Mouse (Mus musculus) CD4-positive, CD25-positive, alpha-beta regulatory T cell (primary cell): Measurements from ENCODE around the gene Ccnf. TPM values are rescaled to one million over a fixed set of nuclear protein-coding genes. Genes with fewer than 3 reads are reported as not detected.

ENCODE experiments used
- polyA plus RNA-seq: library from polyadenylated mRNA; unstranded; fragments of 100-300 nt; shearing (Covaris generic); gene quantifications from one replicate; pipeline ENCODE4 v1.2.1, GENCODE M21; 2017

Gene Ccnf
- 2.6 TPM for polyA plus RNA-seq

GRCm38 (mm10) chr17:24251320-24252069 lies at the start of gene Ccnf:
Gene Ccnf, minus strand, starts transcription at chr17:24251484.

GRCm38 (mm10) chr17:24220435-24221411 lies 30.6 kb downstream of the Ccnf start, which contains the start of gene Tedc2:
Gene Tedc2, minus strand, starts transcription at chr17:24220851.

DNA sequence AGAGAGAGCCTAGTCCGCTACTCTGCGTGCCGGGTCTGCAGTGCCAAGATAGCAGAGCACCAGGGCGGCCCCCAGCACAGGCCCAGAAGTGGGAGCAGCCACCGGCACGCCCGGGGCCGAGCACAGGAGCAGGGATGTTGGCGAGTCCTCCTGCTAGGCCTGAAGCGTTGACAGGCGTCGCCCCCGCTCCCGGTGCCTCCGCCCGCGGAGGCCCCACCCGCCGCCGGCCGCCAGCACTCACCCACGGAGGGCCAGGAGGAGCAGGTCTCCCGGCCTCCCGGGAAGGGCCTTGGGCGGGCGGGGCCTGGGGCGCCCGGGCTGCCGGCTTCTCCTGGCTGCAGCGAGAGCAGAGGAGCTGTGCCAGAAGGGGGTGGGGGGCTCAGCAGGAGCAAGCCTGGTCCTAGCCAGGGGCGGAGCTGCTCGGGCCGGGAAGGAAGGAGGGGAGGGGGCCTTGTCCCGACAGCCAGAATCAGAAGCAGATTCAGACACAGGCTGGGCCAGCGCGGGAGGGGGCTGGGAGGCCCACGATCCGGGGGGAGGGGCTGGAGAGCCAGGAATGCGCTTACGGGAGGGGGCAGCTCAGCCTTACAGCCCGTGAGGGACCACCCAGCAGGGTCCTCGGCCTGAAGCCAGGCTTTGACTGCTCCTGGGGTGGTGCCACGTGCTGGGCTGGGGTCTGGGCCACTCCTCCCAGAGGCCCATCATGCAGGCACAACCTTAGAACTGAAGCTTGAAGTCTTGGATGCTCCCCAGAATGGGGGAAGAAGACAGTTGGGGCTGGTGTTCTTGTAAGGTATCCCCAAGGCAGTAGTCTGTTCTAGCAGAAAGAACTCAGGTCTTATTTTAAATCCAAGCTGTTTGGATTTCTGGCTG lies 42.0 kb downstream of the Ccnf start, which contains the start of gene Ntn3:
Ntn3 (minus strand) TSS at position 489 of the 873 bp plus-strand sequence.

GRCm38 (mm10) chr17:24205284-24205888 lies 45.9 kb downstream of the Ccnf start, which contains the start of gene Tbc1d24:
Gene Tbc1d24, minus strand, starts transcription at chr17:24205562.

Other genes with a start within 250 kb of the Ccnf start
- 0.42 TPM for gene Prss27, start 213.3 kb downstream of the Ccnf start, polyA plus RNA-seq
- 27.8 TPM for gene Kctd5, start 178.0 kb downstream of the Ccnf start, polyA plus RNA-seq
- gene Pdpk1, start 100.6 kb downstream of the Ccnf start, polyA plus RNA-seq = 46.8 TPM
- gene Amdhd2, start 87.7 kb downstream of the Ccnf start, polyA plus RNA-seq = 42.3 TPM
- 308 TPM for gene Atp6v0c, start 81.8 kb downstream of the Ccnf start, polyA plus RNA-seq
- gene Tbc1d24, start 45.9 kb downstream of the Ccnf start, polyA plus RNA-seq = 0.80 TPM
- gene Ntn3, start 42.0 kb downstream of the Ccnf start, polyA plus RNA-seq = 0.04 TPM
- 4.0 TPM for gene Tedc2, start 30.6 kb downstream of the Ccnf start, polyA plus RNA-seq
- 0.20 TPM for gene Abca17, start 99.6 kb upstream of the Ccnf start, polyA plus RNA-seq
- gene Abca3, start 100.5 kb upstream of the Ccnf start, polyA plus RNA-seq = 29.9 TPM
- 197 TPM for gene Rnps1, start 163.1 kb upstream of the Ccnf start, polyA plus RNA-seq
- gene Eci1, start 175.2 kb upstream of the Ccnf start, polyA plus RNA-seq = 75.0 TPM
- 3.2 TPM for gene Dnase1l2, start 191.6 kb upstream of the Ccnf start, polyA plus RNA-seq
- gene E4f1, start 218.8 kb upstream of the Ccnf start, polyA plus RNA-seq = 107 TPM
- gene Pgp, start 218.9 kb upstream of the Ccnf start, polyA plus RNA-seq = 42.3 TPM
- gene Bricd5, start 222.4 kb upstream of the Ccnf start, polyA plus RNA-seq = 0.31 TPM
- gene Mlst8, start 227.6 kb upstream of the Ccnf start, polyA plus RNA-seq = 26.4 TPM
- 0.18 TPM for gene Caskin1, start 237.1 kb upstream of the Ccnf start, polyA plus RNA-seq